ENCODE assay signal across 9 mouse cellular contexts in genomic region chr6:85916596-85916995, GRCm38 (mm10). TPM values are rescaled to one million over a fixed set of nuclear protein-coding genes. Genes with fewer than 3 reads are reported as not detected.
DNase-seq lines count a peak whose midpoint lies in the region; ATAC-seq and TF ChIP-seq lines count a peak whose summit lies in the region.
"Had no signal": no experiment of that assay in that cellular context is flagged by ENCODE, and none has a peak within 500 bp of the region (broad histone marks: within the 10 kb centered on the region; RNA-seq: fewer than 3 reads in every experiment).

No protein-coding gene starts in this region.

- H3K27ac ChIP-seq in heart, postnatal 0 days (ENCODE audit: low read depth), result peak overlapping the region; percentile 87
- H3K27ac ChIP-seq in bone marrow macrophage, adult 2 months (ENCODE audit: insufficient read depth, low read depth, low read length), result peak overlapping the region; percentile 73
- peak overlapping the region; percentile 84; the same call in 1 of the 2 replicates for H3K27ac ChIP-seq in hindbrain, embryonic 14.5 days
- H3K27ac ChIP-seq in midbrain, embryonic 12.5 days (replicated peaks), result peak overlapping the region; percentile 89

- peaks cover 4% of the 10 kb centered on the region for H3K36me3 ChIP-seq in heart, postnatal 0 days (replicated peaks; ENCODE audit: control insufficient read depth, insufficient read depth, low read length)
- peaks cover 5% of the 10 kb centered on the region; the same call in 1 of the 2 replicates for H3K36me3 ChIP-seq in hindbrain, embryonic 14.5 days (replicated peaks; ENCODE audit: control insufficient read depth, insufficient read depth)
- H3K36me3 ChIP-seq in midbrain, embryonic 12.5 days, result 0 out of 2 replicates have a peak, but pooled peaks cover 3% of the 10 kb centered on the region

- no peak for DNase-seq in heart, postnatal 0 days (ENCODE audit: low spot score)
- no peak for DNase-seq in heart, postnatal 36 days
- no peak for DNase-seq in hindbrain, embryonic 14.5 days (ENCODE audit: low spot score)
- DNase-seq in gastrocnemius, adult 8-10 months (ENCODE audit: low spot score in 2 of 2), result no peak
- DNase-seq in embryo, embryonic 11 days, result no peak
- DNase-seq in layer of hippocampus, adult 9-11 months, result no peak

- H3K4me3 ChIP-seq in heart, postnatal 0 days (ENCODE audit: low read depth, low read length), result peak overlapping the region; percentile 67
- H3K4me3 ChIP-seq in bone marrow macrophage, adult 2 months (ENCODE audit: insufficient read depth, low read length), result peak overlapping the region; percentile 69
- H3K4me3 ChIP-seq in hindbrain, embryonic 14.5 days (replicated peaks; ENCODE audit: low read length), result peak overlapping the region; percentile 55
- peak overlapping the region; percentile 64 for H3K4me3 ChIP-seq in midbrain, embryonic 12.5 days

- no peak for TF ChIP-seq CTCF in heart, postnatal 0 days (IDR thresholded peaks at IDR 0.05; ENCODE audit: low read depth)
- TF ChIP-seq CTCF in bone marrow macrophage, adult 2 months (IDR thresholded peaks at IDR 0.05; ENCODE audit: low read depth, low read length), result no peak

- H3K4me1 ChIP-seq in heart, postnatal 0 days (ENCODE audit: control insufficient read depth, insufficient read depth), result peaks cover 12% of the 10 kb centered on the region; the same call in 1 of the 2 replicates
- peaks cover 8% of the 10 kb centered on the region for H3K4me1 ChIP-seq in bone marrow macrophage, adult 2 months (ENCODE audit: control insufficient read depth, insufficient read depth, low read length)
- H3K4me1 ChIP-seq in hindbrain, embryonic 14.5 days (replicated peaks; ENCODE audit: control insufficient read depth, insufficient read depth, low read length), result peaks cover 20% of the 10 kb centered on the region
- H3K4me1 ChIP-seq in midbrain, embryonic 12.5 days, result peaks cover 14% of the 10 kb centered on the region

- peak overlapping the region; percentile 77 for H3K9ac ChIP-seq in heart, postnatal 0 days (replicated peaks; ENCODE audit: low read depth, low read length)
- peak overlapping the region; percentile 79 for H3K9ac ChIP-seq in hindbrain, embryonic 14.5 days
- H3K9ac ChIP-seq in midbrain, embryonic 12.5 days (replicated peaks), result peak overlapping the region; percentile 74

- intact Hi-C loops in heart, postnatal 36 days (cut with DNase I), result loop anchor here (2.0 to 10.0 kb wide), 3 partner anchors 18 to 462 kb away; partner anchors contain the start of genes Cct7, Dusp11 and Pradc1

- ATAC-seq in heart, postnatal 0 days (ENCODE audit: insufficient read depth, low read depth), result no peak
- ATAC-seq in hindbrain, embryonic 14.5 days (ENCODE audit: low FRiP score), result no peak
- no peak for ATAC-seq in midbrain, embryonic 12.5 days (ENCODE audit: low FRiP score, low read depth)

- no peaks in the 10 kb centered on the region for H3K9me3 ChIP-seq in heart, postnatal 0 days (replicated peaks; ENCODE audit: control insufficient read depth, low read length)
- no peaks in the 10 kb centered on the region for H3K9me3 ChIP-seq in hindbrain, embryonic 14.5 days (ENCODE audit: control insufficient read depth, low read length)
- no peaks in the 10 kb centered on the region for H3K9me3 ChIP-seq in midbrain, embryonic 12.5 days

- no peaks in the 10 kb centered on the region for H3K27me3 ChIP-seq in heart, postnatal 0 days (ENCODE audit: control insufficient read depth, insufficient read depth, low read length)
- no peaks in the 10 kb centered on the region for H3K27me3 ChIP-seq in hindbrain, embryonic 14.5 days (ENCODE audit: control insufficient read depth, insufficient read depth, low read length)
- no peaks in the 10 kb centered on the region for H3K27me3 ChIP-seq in midbrain, embryonic 12.5 days

- TF ChIP-seq EP300 in heart, postnatal 0 days (IDR thresholded peaks at IDR 0.05; ENCODE audit: low read depth), result no peak

- H3K4me2 ChIP-seq in heart, postnatal 0 days (ENCODE audit: low read depth, low read length), result peak overlapping the region; percentile 81
- peak overlapping the region; percentile 73 for H3K4me2 ChIP-seq in hindbrain, embryonic 14.5 days (replicated peaks)
- H3K4me2 ChIP-seq in midbrain, embryonic 12.5 days (replicated peaks), result peak overlapping the region; percentile 88

- 80% methylated on average over 6 of the region's 6 CpGs for WGBS in heart, postnatal 0 days
- WGBS in hindbrain, embryonic 14.5 days, result 87% methylated on average over 6 of the region's 6 CpGs
- WGBS in midbrain, embryonic 12.5 days, result 86% methylated on average over 6 of the region's 6 CpGs

- no peak for TF ChIP-seq POLR2A in bone marrow macrophage, adult 2 months (IDR thresholded peaks at IDR 0.05; ENCODE audit: borderline replicate concordance, low read depth, low read length)

RNA-seq across cellular contexts. Expression of gene Nat8f1, which starts 1.1 kb away (rescaled TPM):
- total RNA-seq in heart, postnatal 0 days (2014; rRNA removed; ENCODE audit: low replicate concordance), result 3.6 TPM in 2 replicates
- polyA plus RNA-seq in heart, postnatal 0 days (2015; fragmentation: Nextera tagmentation; extraction: Ambion mirVana), result 5.6 and 7.4 TPM in 2 replicates
- 1 to 10 TPM; 2.9 to 3.1 TPM for total RNA-seq in heart, postnatal 36 days (2021)
- 3.9 and 9.7 TPM in 2 replicates for polyA plus RNA-seq in bone marrow macrophage, adult 2 months (2012; ENCODE audit: insufficient read depth, insufficient read length, missing spikeins)
- polyA plus RNA-seq in hindbrain, embryonic 14.5 days (2014; fragmentation: Nextera tagmentation; extraction: Ambion mirVana), result 14.6 and 17.9 TPM in 2 replicates
- polyA plus RNA-seq in midbrain, embryonic 12.5 days (2016; fragmentation: Nextera tagmentation; extraction: Ambion mirVana), result 8.3 and 9.5 TPM in 2 replicates
- total RNA-seq in gastrocnemius, adult 8-10 months (2022), result 1 to 10 TPM; 1.3 to 2.8 (median 1.9) TPM

RNA-seq across cellular contexts. Expression of gene Tprkb, which starts 4.9 kb away (rescaled TPM):
- total RNA-seq in heart, postnatal 0 days (2014; rRNA removed; ENCODE audit: low replicate concordance), result 8.5 and 15.0 TPM in 2 replicates
- 19.2 and 25.5 TPM in 2 replicates for polyA plus RNA-seq in heart, postnatal 0 days (2015; fragmentation: Nextera tagmentation; extraction: Ambion mirVana)
- 10 to 100 TPM; 10.9 to 13.2 TPM for total RNA-seq in heart, postnatal 36 days (2021)
- polyA plus RNA-seq in bone marrow macrophage, adult 2 months (2012; ENCODE audit: insufficient read depth, insufficient read length, missing spikeins), result 21.2 and 25.9 TPM in 2 replicates
- polyA plus RNA-seq in hindbrain, embryonic 14.5 days (2014; fragmentation: Nextera tagmentation; extraction: Ambion mirVana), result 43.5 and 49.2 TPM in 2 replicates
- polyA plus RNA-seq in midbrain, embryonic 12.5 days (2016; fragmentation: Nextera tagmentation; extraction: Ambion mirVana), result 35.5 and 41.4 TPM in 2 replicates
- 10 to 100 TPM; 17.1 to 24.6 (median 20.0) TPM for total RNA-seq in gastrocnemius, adult 8-10 months (2022)

RNA-seq across cellular contexts. Expression of gene Nat8f4, which starts 11.9 kb away (rescaled TPM):
- 0.42 and 2.2 TPM in 2 replicates for total RNA-seq in heart, postnatal 0 days (2014; rRNA removed; ENCODE audit: low replicate concordance)
- 1.4 and 1.7 TPM in 2 replicates for polyA plus RNA-seq in heart, postnatal 0 days (2015; fragmentation: Nextera tagmentation; extraction: Ambion mirVana)
- total RNA-seq in heart, postnatal 36 days (2021), result under 1 TPM; 0.61 to 0.95 TPM
- polyA plus RNA-seq in bone marrow macrophage, adult 2 months (2012; ENCODE audit: insufficient read depth, insufficient read length, missing spikeins), result 0.86 and 0.87 TPM in 2 replicates
- 6.2 and 6.6 TPM in 2 replicates for polyA plus RNA-seq in hindbrain, embryonic 14.5 days (2014; fragmentation: Nextera tagmentation; extraction: Ambion mirVana)
- polyA plus RNA-seq in midbrain, embryonic 12.5 days (2016; fragmentation: Nextera tagmentation; extraction: Ambion mirVana), result 6.6 and 7.2 TPM in 2 replicates
- total RNA-seq in gastrocnemius, adult 8-10 months (2022), result under 1 TPM in 1 of 4 experiments, not detected in 3; 0.13 TPM

RNA-seq across cellular contexts. Expression of gene Dusp11, which starts 44.9 kb away (rescaled TPM):
- 36.8 and 39.1 TPM in 2 replicates for total RNA-seq in heart, postnatal 0 days (2014; rRNA removed; ENCODE audit: low replicate concordance)
- polyA plus RNA-seq in heart, postnatal 0 days (2015; fragmentation: Nextera tagmentation; extraction: Ambion mirVana), result 27.7 and 33.5 TPM in 2 replicates
- 10 to 100 TPM; 41.3 to 44.8 TPM for total RNA-seq in heart, postnatal 36 days (2021)
- 105 and 108 TPM in 2 replicates for polyA plus RNA-seq in bone marrow macrophage, adult 2 months (2012; ENCODE audit: insufficient read depth, insufficient read length, missing spikeins)
- polyA plus RNA-seq in hindbrain, embryonic 14.5 days (2014; fragmentation: Nextera tagmentation; extraction: Ambion mirVana), result 52.5 and 56.7 TPM in 2 replicates
- 42.7 and 53.7 TPM in 2 replicates for polyA plus RNA-seq in midbrain, embryonic 12.5 days (2016; fragmentation: Nextera tagmentation; extraction: Ambion mirVana)
- total RNA-seq in gastrocnemius, adult 8-10 months (2022), result 10 to 100 TPM; 19.5 to 23.2 (median 22.1) TPM

RNA-seq across cellular contexts. Expression of gene Nat8f2, which starts 47.6 kb away (rescaled TPM):
- not detected in 2 replicates for total RNA-seq in heart, postnatal 0 days (2014; rRNA removed; ENCODE audit: low replicate concordance)
- polyA plus RNA-seq in heart, postnatal 0 days (2015; fragmentation: Nextera tagmentation; extraction: Ambion mirVana), result not detected in 2 replicates
- total RNA-seq in heart, postnatal 36 days (2021), result not detected
- polyA plus RNA-seq in bone marrow macrophage, adult 2 months (2012; ENCODE audit: insufficient read depth, insufficient read length, missing spikeins), result not detected in 2 replicates
- polyA plus RNA-seq in hindbrain, embryonic 14.5 days (2014; fragmentation: Nextera tagmentation; extraction: Ambion mirVana), result not detected in 2 replicates
- polyA plus RNA-seq in midbrain, embryonic 12.5 days (2016; fragmentation: Nextera tagmentation; extraction: Ambion mirVana), result not detected in 2 replicates
- under 1 TPM in 1 of 4 experiments, not detected in 3; 0.13 TPM for total RNA-seq in gastrocnemius, adult 8-10 months (2022)
- total RNA-seq: megakaryocyte-erythroid progenitor cell, adult 5-6 weeks had no signal
